Mouse (Mus musculus): ENCODE results near the gene Kat5. TPM values are rescaled to one million over a fixed set of nuclear protein-coding genes. Genes with fewer than 3 reads are reported as not detected.

The Kat5 gene
- polyA plus RNA-seq, 1 experiment from 2014 or later: 43.3 TPM

Other genes with a start within 250 kb of the Kat5 start
- gene Eif1ad, start 243.5 kb downstream of the Kat5 start, polyA plus RNA-seq (2015; fragmentation: Nextera tagmentation; extraction: Ambion mirVana): 45.8 and 52.1 TPM in 2 replicates
- gene Banf1, start 243.1 kb downstream of the Kat5 start, polyA plus RNA-seq (2015; fragmentation: Nextera tagmentation; extraction: Ambion mirVana): 377 and 400 TPM in 2 replicates
- gene Sart1, start 221.5 kb downstream of the Kat5 start, polyA plus RNA-seq (2015; fragmentation: Nextera tagmentation; extraction: Ambion mirVana): 54.1 and 56.4 TPM in 2 replicates
- gene Tsga10ip, start 207.7 kb downstream of the Kat5 start, polyA plus RNA-seq (2015; fragmentation: Nextera tagmentation; extraction: Ambion mirVana): 7.2 and 8.9 TPM in 2 replicates
- gene Drap1, start 185.3 kb downstream of the Kat5 start, polyA plus RNA-seq (2015; fragmentation: Nextera tagmentation; extraction: Ambion mirVana): 203 and 207 TPM in 2 replicates
- gene AI837181, start 185.1 kb downstream of the Kat5 start, polyA plus RNA-seq (2015; fragmentation: Nextera tagmentation; extraction: Ambion mirVana): 14.3 and 14.8 TPM in 2 replicates
- gene Fosl1, start 162.7 kb downstream of the Kat5 start, polyA plus RNA-seq (2015; fragmentation: Nextera tagmentation; extraction: Ambion mirVana): not detected in 2 replicates
- gene Ccdc85b, start 152.3 kb downstream of the Kat5 start, polyA plus RNA-seq (2015; fragmentation: Nextera tagmentation; extraction: Ambion mirVana): 4.7 and 5.7 TPM in 2 replicates
- gene Fibp, start 149.6 kb downstream of the Kat5 start, polyA plus RNA-seq (2015; fragmentation: Nextera tagmentation; extraction: Ambion mirVana): 98.3 and 102 TPM in 2 replicates
- 1.6 and 2.2 TPM in 2 replicates for gene Ctsw, start 141.7 kb downstream of the Kat5 start, polyA plus RNA-seq (2015; fragmentation: Nextera tagmentation; extraction: Ambion mirVana)
- gene Efemp2, start 136.3 kb downstream of the Kat5 start, polyA plus RNA-seq (2015; fragmentation: Nextera tagmentation; extraction: Ambion mirVana): 156 and 167 TPM in 2 replicates
- gene Mus81, start 121.8 kb downstream of the Kat5 start, polyA plus RNA-seq (2015; fragmentation: Nextera tagmentation; extraction: Ambion mirVana): 36.5 and 37.6 TPM in 2 replicates
- 2,233 and 2,288 TPM in 2 replicates for gene Cfl1, start 119.8 kb downstream of the Kat5 start, polyA plus RNA-seq (2015; fragmentation: Nextera tagmentation; extraction: Ambion mirVana)
- 0.13 TPM in 1 of 2 replicates, not detected in the other for gene 1700020D05Rik, start 106.5 kb downstream of the Kat5 start, polyA plus RNA-seq (2015; fragmentation: Nextera tagmentation; extraction: Ambion mirVana)
- 9.5 and 10.8 TPM in 2 replicates for gene Snx32, start 99.7 kb downstream of the Kat5 start, polyA plus RNA-seq (2015; fragmentation: Nextera tagmentation; extraction: Ambion mirVana)
- gene Ovol1, start 49.6 kb downstream of the Kat5 start, polyA plus RNA-seq (2015; fragmentation: Nextera tagmentation; extraction: Ambion mirVana): 21.5 and 29.5 TPM in 2 replicates
- gene Ap5b1, start 42.2 kb downstream of the Kat5 start, polyA plus RNA-seq (2015; fragmentation: Nextera tagmentation; extraction: Ambion mirVana): 7.4 and 7.8 TPM in 2 replicates
- 109 and 125 TPM in 2 replicates for gene Rnaseh2c, start 8.4 kb downstream of the Kat5 start, polyA plus RNA-seq (2015; fragmentation: Nextera tagmentation; extraction: Ambion mirVana)
- 47.9 and 50.3 TPM in 2 replicates for gene Rela, start 27.2 kb upstream of the Kat5 start, polyA plus RNA-seq (2015; fragmentation: Nextera tagmentation; extraction: Ambion mirVana)
- gene Sipa1, start 53.5 kb upstream of the Kat5 start, polyA plus RNA-seq (2015; fragmentation: Nextera tagmentation; extraction: Ambion mirVana): 17.3 and 18.1 TPM in 2 replicates
- gene Map3k11, start 78.5 kb upstream of the Kat5 start, polyA plus RNA-seq (2015; fragmentation: Nextera tagmentation; extraction: Ambion mirVana): 20.0 and 20.2 TPM in 2 replicates
- gene Pcnx3, start 78.7 kb upstream of the Kat5 start, polyA plus RNA-seq (2015; fragmentation: Nextera tagmentation; extraction: Ambion mirVana): 17.2 and 17.4 TPM in 2 replicates
- gene Kcnk7, start 94.1 kb upstream of the Kat5 start, polyA plus RNA-seq (2015; fragmentation: Nextera tagmentation; extraction: Ambion mirVana): 2.0 and 2.2 TPM in 2 replicates
- 51.2 and 63.2 TPM in 2 replicates for gene Ehbp1l1, start 116.1 kb upstream of the Kat5 start, polyA plus RNA-seq (2015; fragmentation: Nextera tagmentation; extraction: Ambion mirVana)
- 64.6 and 66.5 TPM in 2 replicates for gene Fam89b, start 119.4 kb upstream of the Kat5 start, polyA plus RNA-seq (2015; fragmentation: Nextera tagmentation; extraction: Ambion mirVana)
- 22.8 and 24.6 TPM in 2 replicates for gene Ltbp3, start 130.7 kb upstream of the Kat5 start, polyA plus RNA-seq (2015; fragmentation: Nextera tagmentation; extraction: Ambion mirVana)
- 66.3 and 67.8 TPM in 2 replicates for gene Scyl1, start 161.2 kb upstream of the Kat5 start, polyA plus RNA-seq (2015; fragmentation: Nextera tagmentation; extraction: Ambion mirVana)

Data from stomach, embryonic 16.5 days (tissue).